Mouse (Mus musculus) limb, embryonic 11.5 days (tissue): ENCODE data around the gene Klk1b3. TPM values are rescaled to one million over a fixed set of nuclear protein-coding genes. Genes with fewer than 3 reads are reported as not detected.
"Not testable (repeated sequence)": the region's sequence is repeated elsewhere in the genome, so short reads cannot be mapped to it uniquely, and the experiment has no call there.

Experiments used
- ATAC-seq: fragments of 200-750 bp; cut with Nextera tagmentation; 2 replicates; pipeline ENCODE4 v1.8.0; 2017; ENCODE audit warnings: low read depth; ENCODE audit not compliant: insufficient number of reproducible peaks, low FRiP score, low TSS enrichment
- DNase-seq: peaks from one replicate; pipeline ENCODE4 v3.0.0-alpha.2; 2015; ENCODE audit warnings: low spot score
- H3K27ac ChIP-seq: fragments of 300-500 bp; sonication (generic); replicated peaks from 2 replicates; pipeline ENCODE4 v1.5.1; 2014; ENCODE audit warnings: low read depth, mild to moderate bottlenecking, low read length
- H3K27me3 ChIP-seq: fragments of 300-500 bp; sonication (generic); 2 replicates; pipeline ENCODE4 v1.6.1; 2014; ENCODE audit warnings: mild to moderate bottlenecking, low read length, mixed read lengths; ENCODE audit not compliant: control insufficient read depth, insufficient read depth
- H3K36me3 ChIP-seq: fragments of 300-500 bp; sonication (generic); 2 replicates; pipeline ENCODE4 v1.6.1; 2014; ENCODE audit warnings: mild to moderate bottlenecking, low read length, moderate library complexity, mixed read lengths; ENCODE audit not compliant: control insufficient read depth, insufficient read depth
- H3K4me1 ChIP-seq: fragments of 300-500 bp; sonication (generic); 2 replicates; pipeline ENCODE4 v1.6.1; 2014; ENCODE audit warnings: low read length, mixed read lengths; ENCODE audit not compliant: control insufficient read depth, insufficient read depth
- H3K4me2 ChIP-seq: fragments of 300-500 bp; sonication (generic); 2 replicates; pipeline ENCODE4 v1.6.1; 2014; ENCODE audit warnings: low read depth, mild to moderate bottlenecking, moderate library complexity; ENCODE audit not compliant: severe bottlenecking
- H3K4me3 ChIP-seq: fragments of 300-500 bp; sonication (generic); 2 replicates; pipeline ENCODE4 v1.5.1; 2014; ENCODE audit warnings: low read depth, low read length
- H3K9ac ChIP-seq: fragments of 300-500 bp; sonication (generic); 2 replicates; pipeline ENCODE4 v1.6.1; 2014; ENCODE audit warnings: mild to moderate bottlenecking, low read length
- H3K9me3 ChIP-seq: fragments of 300-500 bp; sonication (generic); 2 replicates; pipeline ENCODE4 v1.6.1; 2016; ENCODE audit warnings: low read length; ENCODE audit not compliant: control insufficient read depth
- WGBS: fragments of 180-500 bp; shearing (Covaris S2); extraction: QIAGEN DNeasy Blood & Tissue Kit; methylation state at CpG from one replicate; pipeline ENCODE4 v1.1.7; 2014; 5-methylcytosine and 5-hydroxymethylcytosine counted together
- polyA plus RNA-seq: library from polyadenylated mRNA; unstranded; fragments of >200 nt; fragmentation: Nextera tagmentation; extraction: Ambion mirVana; gene quantifications from 2 replicates; pipeline ENCODE4 v1.2.1, GENCODE M21; 2014

Gene Klk1b3
- polyA plus RNA-seq, 1 experiment from 2014 or later, result not detected

GRCm38 (mm10) chr7:44221601-44222000 is 23.6 kb downstream of the Klk1b3 start:
- WGBS, result 67% methylated on average over 8 of the region's 10 CpGs
- H3K4me2 ChIP-seq, H3K4me1 ChIP-seq, DNase-seq, H3K27me3 ChIP-seq, H3K9me3 ChIP-seq, H3K27ac ChIP-seq, ATAC-seq, H3K36me3 ChIP-seq, H3K4me3 ChIP-seq, H3K9ac ChIP-seq: not testable (repeated sequence)

DNA sequence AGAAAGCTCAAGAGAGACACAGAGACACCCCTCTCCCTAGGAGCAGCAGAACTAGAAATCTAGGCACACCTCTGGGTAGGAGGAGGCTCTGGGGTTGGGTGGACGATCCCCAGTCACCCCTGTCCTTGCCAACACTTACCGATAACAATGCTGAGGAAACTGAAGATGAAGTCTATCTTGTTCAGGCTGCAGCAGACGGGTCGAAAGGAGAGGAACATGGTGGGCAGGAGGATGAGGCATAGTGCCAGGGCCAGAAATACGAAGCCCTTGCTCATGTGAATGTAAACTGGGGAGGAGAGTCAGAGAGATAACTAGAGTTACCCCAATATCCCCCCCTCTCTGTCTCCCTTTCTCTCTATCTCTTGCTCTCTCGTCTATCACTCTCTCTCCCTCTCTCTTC is 24.3 kb downstream of the Klk1b3 start:
- not testable (repeated sequence) for H3K9me3 ChIP-seq, H3K27me3 ChIP-seq, DNase-seq, H3K36me3 ChIP-seq, H3K4me1 ChIP-seq, H3K4me2 ChIP-seq, H3K27ac ChIP-seq, H3K4me3 ChIP-seq, H3K9ac ChIP-seq, ATAC-seq
- WGBS, result 86% methylated on average over 5 of the region's 6 CpGs

- Histone ChIP-seq H3K4me1 (no peaks in the 10 kb centered on the region), H3K9ac (no peak within 1 kb of the TSS)
- WGBS, result 42% methylated on average over 1 of the region's 1 CpGs
Measured at GRCm38 (mm10) chr7:44225076-44225475, 27.1 kb downstream of the Klk1b3 start, which contains the start of gene Klk1. Klk1 (plus strand) TSS chr7:44225360.

DNA sequence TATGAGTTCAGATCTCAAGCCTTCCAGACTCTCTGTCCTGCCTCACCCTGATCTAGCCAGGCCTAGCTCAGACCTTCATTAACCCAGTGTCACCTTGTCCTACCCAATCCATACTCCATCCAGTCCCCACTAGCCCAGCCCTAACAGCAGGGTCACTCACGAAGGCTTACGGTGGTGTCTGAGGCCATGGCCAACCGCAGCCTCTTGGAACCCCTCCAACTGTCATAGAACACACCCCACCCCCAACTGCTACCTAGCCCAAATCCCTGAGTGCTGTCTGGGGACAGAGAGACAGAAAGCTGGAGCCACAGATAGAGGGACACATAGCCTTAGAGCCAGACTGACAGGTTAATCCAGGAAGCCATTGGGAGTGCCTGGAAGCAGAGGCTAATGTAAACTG is 37.9 kb downstream of the Klk1b3 start, which contains the start of gene Gm36864:
Gene Gm36864 (plus strand): TSS at position 269 of the 400 bp plus-strand sequence.
- Histone ChIP-seq H3K4me3 (no peak within 1 kb of the TSS), H3K9me3 (no peaks in the 10 kb centered on the region), H3K27ac (no peak within 1 kb of the TSS), H3K4me2 (no peak within 1 kb of the TSS), H3K36me3 (no peaks in the 10 kb centered on the region), H3K4me1 (no peaks in the 10 kb centered on the region), H3K9ac (no peak within 1 kb of the TSS), H3K27me3 (no peaks in the 10 kb centered on the region)
- DNase-seq (no peak), ATAC-seq (no peak)
- WGBS, result 82% methylated on average over 3 of the region's 3 CpGs

More at GRCm38 (mm10) chr7:44225076-44225475, 27.1 kb downstream of the Klk1b3 start, which contains the start of gene Klk1:
- H3K36me3 ChIP-seq, result no peaks in the 10 kb centered on the region
- H3K27me3 ChIP-seq, result no peaks in the 10 kb centered on the region
- H3K27ac ChIP-seq, result no peak within 1 kb of the TSS
- no peaks in the 10 kb centered on the region for H3K9me3 ChIP-seq
- no peak within 1 kb of the TSS for H3K4me3 ChIP-seq
- DNase-seq (no peak), ATAC-seq (no peak)
- H3K4me2 ChIP-seq, result no peak within 1 kb of the TSS

DNA sequence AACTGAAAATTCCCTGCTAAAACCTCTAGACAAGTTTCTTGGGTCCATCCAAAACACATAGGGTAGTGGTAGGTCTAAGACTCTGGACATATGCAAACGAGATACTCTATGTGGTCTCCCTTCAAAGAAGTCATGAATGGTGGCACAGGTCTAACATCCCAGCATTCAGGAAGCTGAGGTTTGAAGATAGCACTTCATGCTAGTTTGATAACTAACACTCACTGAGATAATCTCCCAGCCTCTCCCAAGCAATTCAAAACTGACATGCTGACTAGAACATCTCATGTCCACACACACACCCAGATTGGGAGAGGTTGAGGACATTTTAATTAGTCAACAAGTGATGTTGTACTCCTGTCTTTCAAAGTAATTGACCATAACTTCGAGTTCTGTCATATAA is 41.9 kb downstream of the Klk1b3 start:
- H3K9me3 ChIP-seq, result no peaks in the 10 kb centered on the region
- DNase-seq, result no peak
- no peak overlapping the region for H3K27ac ChIP-seq
- no peaks in the 10 kb centered on the region for H3K36me3 ChIP-seq
- no peak overlapping the region for H3K9ac ChIP-seq
- H3K4me3 ChIP-seq, result no peak overlapping the region
- 65% methylated on average over 2 of the region's 2 CpGs for WGBS
- H3K4me2 ChIP-seq, result no peak overlapping the region
- ATAC-seq, result no peak
- no peaks in the 10 kb centered on the region for H3K4me1 ChIP-seq
- no peaks in the 10 kb centered on the region for H3K27me3 ChIP-seq

DNA sequence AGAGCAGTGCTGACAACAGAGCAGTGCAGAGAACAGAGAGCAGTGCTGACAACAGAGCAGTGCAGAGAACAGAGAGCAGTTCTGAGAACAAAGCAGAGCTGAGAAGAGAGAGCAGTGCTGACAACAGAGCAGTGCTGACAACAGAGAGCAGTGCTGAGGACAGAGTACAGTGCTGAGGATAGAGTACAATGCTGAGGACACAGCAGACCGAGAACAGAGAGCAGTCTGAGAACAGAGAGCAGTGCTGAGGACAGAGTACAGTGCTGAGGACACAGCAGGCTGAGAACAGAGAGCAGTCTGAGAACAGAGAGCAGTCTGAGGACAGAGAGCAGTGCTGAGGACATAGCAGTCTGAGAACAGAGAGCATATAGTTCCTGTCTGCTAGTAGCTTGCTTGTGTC is 42.7 kb downstream of the Klk1b3 start:
- no peak overlapping the region for H3K27ac ChIP-seq
- no peak overlapping the region for H3K9ac ChIP-seq
- peaks cover 5% of the 10 kb centered on the region; the same call in 1 of the 2 replicates for H3K4me1 ChIP-seq
- no peak overlapping the region for H3K4me2 ChIP-seq
- WGBS, result 50% methylated on average over 1 of the region's 1 CpGs
- H3K4me3 ChIP-seq, result no peak overlapping the region
- H3K36me3 ChIP-seq, result no peaks in the 10 kb centered on the region
- no peaks in the 10 kb centered on the region for H3K27me3 ChIP-seq
- DNase-seq, result no peak
- ATAC-seq, result no peak
- no peaks in the 10 kb centered on the region for H3K9me3 ChIP-seq

DNA sequence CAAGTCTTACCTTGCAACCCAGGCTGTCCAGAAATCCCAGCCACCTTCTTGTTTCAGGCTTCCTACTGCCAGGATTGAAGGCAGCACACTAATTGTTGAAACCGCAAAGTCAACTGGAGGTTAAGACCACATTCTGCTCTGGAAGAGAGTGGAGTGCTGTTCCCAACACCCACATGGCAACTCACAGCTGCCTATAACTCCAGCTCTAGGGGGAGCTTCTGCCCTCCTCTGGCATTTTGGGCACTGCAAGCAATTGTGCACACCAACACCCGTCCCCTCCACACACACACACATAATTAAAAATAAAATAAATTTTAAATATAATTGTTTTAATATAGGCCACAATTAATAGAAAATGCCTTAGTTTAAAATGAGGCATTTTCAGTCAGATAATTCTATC is 43.2 kb downstream of the Klk1b3 start:
- WGBS, result 65% methylated on average over 2 of the region's 2 CpGs
- Histone ChIP-seq H3K27ac (no peak overlapping the region), H3K9me3 (no peaks in the 10 kb centered on the region), H3K4me1 (peaks cover 5% of the 10 kb centered on the region; the same call in 1 of the 2 replicates), H3K9ac (no peak overlapping the region), H3K27me3 (no peaks in the 10 kb centered on the region), H3K4me3 (no peak overlapping the region), H3K4me2 (no peak overlapping the region), H3K36me3 (no peaks in the 10 kb centered on the region)
- no peak for DNase-seq
- ATAC-seq, result no peak

GRCm38 (mm10) chr7:44244080-44244479 is 46.1 kb downstream of the Klk1b3 start:
- WGBS, result 70% methylated on average over 1 of the region's 1 CpGs
- DNase-seq (no peak), ATAC-seq (no peak)
- Histone ChIP-seq H3K9me3 (no peaks in the 10 kb centered on the region), H3K36me3 (no peaks in the 10 kb centered on the region; the same call in 1 of the 2 replicates), H3K4me1 (peaks cover 5% of the 10 kb centered on the region; the same call in 1 of the 2 replicates), H3K27ac (no peak overlapping the region), H3K9ac (no peak overlapping the region), H3K27me3 (no peaks in the 10 kb centered on the region), H3K4me3 (no peak overlapping the region), H3K4me2 (no peak overlapping the region)
